Mouse (Mus musculus) embryonic facial prominence, embryonic 15.5 days (tissue): ENCODE measurements around the gene Hoxc9. TPM values are rescaled to one million over a fixed set of nuclear protein-coding genes. Genes with fewer than 3 reads are reported as not detected.

Experiments used
- ATAC-seq: fragments of 200-750 bp; cut with Nextera tagmentation; 2 replicates; pipeline ENCODE4 v1.8.0; 2017; ENCODE audit warnings: low read depth, moderate TSS enrichment; ENCODE audit not compliant: insufficient number of reproducible peaks, low FRiP score, low TSS enrichment
- H3K27ac ChIP-seq: fragments of 300-500 bp; sonication (generic); replicated peaks from 2 replicates; pipeline ENCODE4 v1.5.1; 2015; ENCODE audit warnings: mild to moderate bottlenecking, inconsistent platforms
- H3K27me3 ChIP-seq: fragments of 300-500 bp; sonication (generic); 2 replicates; pipeline ENCODE4 v1.6.1; 2015; ENCODE audit warnings: inconsistent platforms
- H3K36me3 ChIP-seq: fragments of 300-500 bp; sonication (generic); 2 replicates; pipeline ENCODE4 v1.6.1; 2015; ENCODE audit warnings: mild to moderate bottlenecking, inconsistent platforms
- H3K4me1 ChIP-seq: fragments of 300-500 bp; sonication (generic); 2 replicates; pipeline ENCODE4 v1.6.1; 2015; ENCODE audit warnings: inconsistent platforms
- H3K4me2 ChIP-seq: fragments of 300-500 bp; sonication (generic); replicated peaks from 2 replicates; pipeline ENCODE4 v1.6.1; 2015; ENCODE audit warnings: mild to moderate bottlenecking, inconsistent platforms
- H3K4me3 ChIP-seq: fragments of 300-500 bp; sonication (generic); replicated peaks from 2 replicates; pipeline ENCODE4 v1.5.1; 2015; ENCODE audit warnings: mild to moderate bottlenecking, inconsistent platforms
- H3K9ac ChIP-seq: fragments of 300-500 bp; sonication (generic); 2 replicates; pipeline ENCODE4 v1.6.1; 2015; ENCODE audit warnings: inconsistent platforms
- H3K9me3 ChIP-seq: fragments of 300-500 bp; sonication (generic); replicated peaks from 2 replicates; pipeline ENCODE4 v1.6.1; 2016; ENCODE audit warnings: inconsistent platforms
- WGBS: fragments of 180-500 bp; shearing (Covaris S2); methylation state at CpG from one replicate; pipeline ENCODE4 v1.1.7; 2015; 5-methylcytosine and 5-hydroxymethylcytosine counted together
- polyA plus RNA-seq: library from polyadenylated mRNA; unstranded; fragments of >200 nt; fragmentation: Nextera tagmentation; extraction: Ambion mirVana; gene quantifications from 2 replicates; pipeline ENCODE4 v1.2.1, GENCODE M21; 2015

Gene Hoxc9
- polyA plus RNA-seq, 1 experiment from 2014 or later = not detected

GRCm38 (mm10) chr15:102945185-102946077, 30.8 kb upstream of the Hoxc9 start:
- H3K36me3 ChIP-seq = no peaks in the 10 kb centered on the region
- H3K27me3 ChIP-seq = peaks cover 99% of the 10 kb centered on the region
- no peak overlapping the region for H3K27ac ChIP-seq
- no peak overlapping the region for H3K4me2 ChIP-seq
- H3K9me3 ChIP-seq = no peaks in the 10 kb centered on the region
- ATAC-seq = no peak
- H3K4me3 ChIP-seq = no peak overlapping the region
- no peak overlapping the region for H3K9ac ChIP-seq
- no peaks in the 10 kb centered on the region for H3K4me1 ChIP-seq
- WGBS = 10% methylated on average over 22 of the region's 22 CpGs

- no peaks in the 10 kb centered on the region for H3K36me3 ChIP-seq
- no peaks in the 10 kb centered on the region for H3K4me1 ChIP-seq
- ATAC-seq = no peak
- H3K4me3 ChIP-seq = no peak overlapping the region
- H3K27ac ChIP-seq = no peak overlapping the region
- WGBS = 1% methylated on average over 9 of the region's 9 CpGs
- no peak overlapping the region for H3K4me2 ChIP-seq
- H3K27me3 ChIP-seq = peaks cover 99% of the 10 kb centered on the region
- H3K9ac ChIP-seq = no peak overlapping the region
- H3K9me3 ChIP-seq = no peaks in the 10 kb centered on the region
These were observed 29.0 kb upstream of the Hoxc9 start for GRCm38 (mm10) chr15:102947276-102947675.

DNA sequence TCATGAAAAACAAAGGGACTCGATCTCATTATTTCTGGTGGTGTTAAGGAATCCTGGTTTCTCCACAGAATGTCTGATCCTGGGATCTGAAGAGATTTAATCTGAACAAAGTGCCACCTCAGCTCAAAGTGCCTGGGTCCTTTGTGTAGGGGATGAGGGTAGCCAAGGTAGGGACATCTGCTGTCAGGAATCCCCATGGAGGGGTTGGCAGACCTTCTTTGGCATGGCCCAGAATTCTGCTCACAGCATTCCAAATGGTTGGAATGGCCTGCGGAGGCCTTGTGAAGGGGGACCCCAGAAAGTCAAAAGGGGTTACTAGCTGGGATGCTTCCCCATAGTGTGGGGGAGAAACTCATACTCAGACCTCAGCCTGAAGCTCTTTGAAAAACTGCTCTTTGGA, 27.4 kb upstream of the Hoxc9 start:
- ATAC-seq = no peak
- Histone ChIP-seq H3K9ac (no peak overlapping the region), H3K27ac (no peak overlapping the region), H3K4me2 (no peak overlapping the region), H3K9me3 (no peaks in the 10 kb centered on the region), H3K36me3 (no peaks in the 10 kb centered on the region), H3K27me3 (peaks cover 99% of the 10 kb centered on the region), H3K4me3 (no peak overlapping the region), H3K4me1 (no peaks in the 10 kb centered on the region)
- WGBS = 4% methylated on average over 2 of the region's 2 CpGs

DNA sequence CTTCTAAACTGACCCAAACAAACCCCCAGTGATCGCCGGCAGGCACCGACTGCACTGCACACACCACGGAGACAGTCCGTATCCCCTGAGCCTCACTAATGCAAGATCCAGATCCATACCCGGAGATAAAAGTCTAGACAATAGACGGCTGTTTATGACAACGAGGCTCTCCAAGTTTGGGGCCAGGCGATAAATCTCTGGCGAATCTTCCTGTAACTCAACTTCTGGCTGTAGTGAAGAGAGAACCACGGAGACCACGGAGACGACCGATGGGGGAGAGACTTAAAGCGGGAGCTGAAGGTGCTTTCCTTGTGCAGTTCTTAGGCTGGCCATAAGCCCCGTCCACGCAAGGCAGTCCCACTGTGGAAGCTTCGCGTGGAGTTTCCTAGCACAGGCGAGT, 26.5 kb upstream of the Hoxc9 start:
- Histone ChIP-seq H3K4me3 (no peak overlapping the region), H3K27me3 (peaks cover 99% of the 10 kb centered on the region), H3K27ac (no peak overlapping the region), H3K4me2 (no peak overlapping the region), H3K4me1 (no peaks in the 10 kb centered on the region), H3K9me3 (no peaks in the 10 kb centered on the region), H3K9ac (no peak overlapping the region), H3K36me3 (no peaks in the 10 kb centered on the region)
- no peak for ATAC-seq
- WGBS = 2% methylated on average over 20 of the region's 20 CpGs

DNA sequence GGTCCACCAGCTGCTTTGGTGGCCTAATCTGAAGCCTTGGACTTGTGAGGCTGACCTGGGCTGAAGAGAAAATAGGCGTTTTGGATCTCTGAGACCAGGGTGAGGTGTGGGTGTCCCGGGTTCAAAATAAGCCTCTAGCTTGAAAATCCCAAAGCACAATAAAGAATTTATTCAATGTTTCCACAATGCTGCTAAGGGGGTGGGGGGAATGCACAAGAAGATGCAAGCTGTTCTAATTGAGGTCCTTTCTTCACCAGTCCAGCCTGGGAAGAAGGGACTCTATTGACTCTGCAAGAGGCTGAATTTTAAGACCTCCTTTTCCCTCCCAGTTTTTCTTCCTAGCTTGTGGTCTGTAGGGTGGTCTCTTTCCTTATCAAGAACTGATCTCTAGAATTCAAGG, 25.4 kb upstream of the Hoxc9 start:
- Histone ChIP-seq H3K4me2 (no peak overlapping the region), H3K4me3 (no peak overlapping the region), H3K36me3 (no peaks in the 10 kb centered on the region), H3K27ac (no peak overlapping the region), H3K4me1 (no peaks in the 10 kb centered on the region), H3K9ac (no peak overlapping the region), H3K27me3 (peaks cover 97% of the 10 kb centered on the region), H3K9me3 (no peaks in the 10 kb centered on the region)
- WGBS = 9% methylated on average over 2 of the region's 2 CpGs
- no peak for ATAC-seq

DNA sequence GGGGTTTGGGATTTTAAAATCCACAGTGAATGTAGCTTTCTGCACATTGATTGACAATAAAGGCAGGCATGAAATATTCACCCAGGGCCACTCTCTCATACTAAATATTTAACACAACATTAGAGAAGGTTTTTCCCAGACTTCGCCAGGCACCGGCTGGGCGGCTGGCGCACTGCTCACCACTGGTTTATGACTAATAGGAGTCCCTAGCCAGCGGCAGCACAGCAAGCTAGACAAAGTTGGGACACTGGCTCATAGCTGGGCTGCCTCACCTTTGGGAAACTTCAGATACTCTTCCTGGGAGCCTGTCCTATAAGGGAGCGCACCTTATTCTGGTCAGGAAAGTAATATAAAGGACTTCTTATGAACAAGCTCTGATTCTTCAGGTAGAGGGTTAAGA, 22.7 kb upstream of the Hoxc9 start:
- WGBS = 2% methylated on average over 6 of the region's 6 CpGs
- no peak for ATAC-seq

GRCm38 (mm10) chr15:102954192-102955006, 21.8 kb upstream of the Hoxc9 start, which contains the start of gene Hoxc11:
Gene Hoxc11 (plus strand): TSS chr15:102954427.
- 1% methylated on average over 57 of the region's 57 CpGs for WGBS
- Histone ChIP-seq H3K9ac (no peak within 1 kb of the TSS), H3K36me3 (no peaks in the 10 kb centered on the region), H3K9me3 (no peaks in the 10 kb centered on the region), H3K4me3 (no peak within 1 kb of the TSS), H3K27ac (no peak within 1 kb of the TSS), H3K4me1 (no peaks in the 10 kb centered on the region), H3K4me2 (no peak within 1 kb of the TSS), H3K27me3 (peaks cover 94% of the 10 kb centered on the region)
- ATAC-seq = no peak

More for the DNA sequence above, 22.7 kb upstream of the Hoxc9 start:
- H3K9me3 ChIP-seq = no peaks in the 10 kb centered on the region
- H3K36me3 ChIP-seq = no peaks in the 10 kb centered on the region
- no peaks in the 10 kb centered on the region for H3K4me1 ChIP-seq
- H3K9ac ChIP-seq = no peak overlapping the region
- H3K4me3 ChIP-seq = no peak overlapping the region
- H3K27me3 ChIP-seq = peaks cover 97% of the 10 kb centered on the region
- no peak overlapping the region for H3K4me2 ChIP-seq
- no peak overlapping the region for H3K27ac ChIP-seq

- Histone ChIP-seq H3K4me1 (no peaks in the 10 kb centered on the region), H3K27ac (no peak overlapping the region), H3K27me3 (peaks cover 94% of the 10 kb centered on the region), H3K36me3 (no peaks in the 10 kb centered on the region), H3K4me2 (no peak overlapping the region), H3K4me3 (no peak overlapping the region), H3K9me3 (no peaks in the 10 kb centered on the region), H3K9ac (no peak overlapping the region)
- WGBS = 1% methylated on average over 28 of the region's 28 CpGs
- no peak for ATAC-seq
These were observed 21.2 kb upstream of the Hoxc9 start for GRCm38 (mm10) chr15:102955007-102955382.

GRCm38 (mm10) chr15:102955833-102956640, 20.2 kb upstream of the Hoxc9 start:
- H3K9ac ChIP-seq = no peak overlapping the region
- no peak overlapping the region for H3K4me3 ChIP-seq
- H3K27ac ChIP-seq = no peak overlapping the region
- WGBS = 1% methylated on average over 40 of the region's 40 CpGs
- no peak for ATAC-seq
- H3K4me2 ChIP-seq = no peak overlapping the region
- no peaks in the 10 kb centered on the region for H3K36me3 ChIP-seq
- H3K4me1 ChIP-seq = no peaks in the 10 kb centered on the region
- no peaks in the 10 kb centered on the region for H3K9me3 ChIP-seq
- H3K27me3 ChIP-seq = peaks cover 95% of the 10 kb centered on the region

DNA sequence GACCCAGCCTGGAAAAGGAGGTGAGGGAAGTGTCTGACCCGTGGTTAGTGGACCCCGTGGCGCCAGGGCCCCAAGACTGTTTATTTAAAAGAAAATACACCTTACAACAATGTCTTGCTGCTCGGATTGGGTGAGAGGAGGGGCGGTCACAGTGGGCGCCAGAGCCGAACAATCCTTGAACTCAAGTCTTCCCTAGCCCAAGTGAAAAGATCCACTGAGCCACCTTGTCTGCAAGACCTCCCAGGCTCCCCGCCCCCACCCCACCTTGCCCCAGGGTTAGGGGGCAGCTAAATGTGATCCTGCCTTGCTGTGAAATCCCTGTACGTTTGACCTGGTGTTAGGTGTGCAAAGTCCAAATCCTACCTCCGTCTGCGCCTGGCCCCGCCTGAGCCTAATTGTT, 19.3 kb upstream of the Hoxc9 start:
- no peaks in the 10 kb centered on the region for H3K36me3 ChIP-seq
- no peak overlapping the region for H3K27ac ChIP-seq
- H3K9me3 ChIP-seq = no peaks in the 10 kb centered on the region
- H3K4me2 ChIP-seq = no peak overlapping the region
- H3K4me3 ChIP-seq = no peak overlapping the region
- no peaks in the 10 kb centered on the region for H3K4me1 ChIP-seq
- H3K27me3 ChIP-seq = peaks cover 94% of the 10 kb centered on the region
- WGBS = under 1% methylated on average over 12 of the region's 12 CpGs
- no peak overlapping the region for H3K9ac ChIP-seq
- ATAC-seq = no peak

DNA sequence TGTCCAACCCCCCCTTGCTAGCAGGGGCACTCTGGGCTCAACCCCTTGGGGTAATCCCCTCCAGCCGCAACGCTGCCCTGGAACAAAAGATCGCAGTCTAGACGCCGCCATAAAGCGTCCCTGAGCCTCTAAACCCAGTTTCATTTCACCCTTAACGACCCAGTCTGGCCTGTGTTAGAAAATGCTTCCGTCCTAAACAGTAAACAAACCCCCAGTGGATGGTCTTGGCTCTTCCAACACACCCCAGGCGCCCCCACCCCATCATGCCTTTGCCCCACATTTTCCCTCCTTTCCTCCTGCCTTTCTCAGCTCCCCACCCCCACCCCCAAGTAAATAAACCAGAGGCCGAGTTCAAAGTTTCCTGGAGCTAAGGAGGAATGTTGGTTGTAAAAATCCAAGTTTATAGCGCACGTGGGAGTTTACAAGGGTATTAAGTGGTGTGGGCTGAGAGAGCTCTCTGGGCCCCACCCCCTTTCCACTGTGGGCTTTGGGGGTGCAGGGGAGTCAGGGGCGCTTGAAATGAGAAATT, 16.5 kb upstream of the Hoxc9 start:
- no peak overlapping the region for H3K4me3 ChIP-seq
- no peak overlapping the region for H3K4me2 ChIP-seq
- H3K27ac ChIP-seq = no peak overlapping the region
- peaks cover 92% of the 10 kb centered on the region for H3K27me3 ChIP-seq
- ATAC-seq = no peak
- under 1% methylated on average over 13 of the region's 13 CpGs for WGBS
- H3K4me1 ChIP-seq = no peaks in the 10 kb centered on the region
- H3K9me3 ChIP-seq = no peaks in the 10 kb centered on the region
- no peak overlapping the region for H3K9ac ChIP-seq
- H3K36me3 ChIP-seq = no peaks in the 10 kb centered on the region
